Mouse (Mus musculus) erythroblast, embryonic 14.5 days (primary cell): ENCODE measurements around the gene Fibcd1. TPM values are rescaled to one million over a fixed set of nuclear protein-coding genes. Genes with fewer than 3 reads are reported as not detected.

Source experiments
- H3K27me3 ChIP-seq: 2 replicates; pipeline ENCODE4 v1.6.1; 2012; ENCODE audit warnings: inconsistent platforms; ENCODE audit not compliant: control insufficient read depth
- H3K36me3 ChIP-seq: 2 replicates; pipeline ENCODE4 v1.6.1; 2012; ENCODE audit warnings: mild to moderate bottlenecking, inconsistent platforms; ENCODE audit not compliant: control insufficient read depth
- H3K4me1 ChIP-seq: 2 replicates; pipeline ENCODE4 v1.6.1; 2012; ENCODE audit warnings: inconsistent platforms; ENCODE audit not compliant: control insufficient read depth
- H3K4me3 ChIP-seq: replicated peaks from 2 replicates; pipeline ENCODE3; 2012; ENCODE audit warnings: moderate library complexity, mild to moderate bottlenecking, inconsistent platforms
- H3K9me3 ChIP-seq: 2 replicates; pipeline ENCODE4 v1.6.1; 2012; ENCODE audit warnings: low read length, inconsistent platforms, mixed read lengths; ENCODE audit not compliant: control insufficient read depth
- GATA1 ChIP-seq: IDR thresholded peaks from 2 replicates; pipeline ENCODE4 v1.6.1; 2012; ENCODE audit warnings: low read length, inconsistent platforms, mixed read lengths
- TAL1 ChIP-seq: IDR thresholded peaks from 3 replicates; pipeline ENCODE4 v1.6.1; 2012; ENCODE audit warnings: low read length, inconsistent platforms, mixed read lengths
- polyA plus RNA-seq: library from polyadenylated mRNA; stranded (reverse); fragments of >175 nt; gene quantifications from 2 replicates; pipeline ENCODE4 v1.2.3, GENCODE M21; 2012

The Fibcd1 gene
- polyA plus RNA-seq: not detected in 2 replicates

DNA sequence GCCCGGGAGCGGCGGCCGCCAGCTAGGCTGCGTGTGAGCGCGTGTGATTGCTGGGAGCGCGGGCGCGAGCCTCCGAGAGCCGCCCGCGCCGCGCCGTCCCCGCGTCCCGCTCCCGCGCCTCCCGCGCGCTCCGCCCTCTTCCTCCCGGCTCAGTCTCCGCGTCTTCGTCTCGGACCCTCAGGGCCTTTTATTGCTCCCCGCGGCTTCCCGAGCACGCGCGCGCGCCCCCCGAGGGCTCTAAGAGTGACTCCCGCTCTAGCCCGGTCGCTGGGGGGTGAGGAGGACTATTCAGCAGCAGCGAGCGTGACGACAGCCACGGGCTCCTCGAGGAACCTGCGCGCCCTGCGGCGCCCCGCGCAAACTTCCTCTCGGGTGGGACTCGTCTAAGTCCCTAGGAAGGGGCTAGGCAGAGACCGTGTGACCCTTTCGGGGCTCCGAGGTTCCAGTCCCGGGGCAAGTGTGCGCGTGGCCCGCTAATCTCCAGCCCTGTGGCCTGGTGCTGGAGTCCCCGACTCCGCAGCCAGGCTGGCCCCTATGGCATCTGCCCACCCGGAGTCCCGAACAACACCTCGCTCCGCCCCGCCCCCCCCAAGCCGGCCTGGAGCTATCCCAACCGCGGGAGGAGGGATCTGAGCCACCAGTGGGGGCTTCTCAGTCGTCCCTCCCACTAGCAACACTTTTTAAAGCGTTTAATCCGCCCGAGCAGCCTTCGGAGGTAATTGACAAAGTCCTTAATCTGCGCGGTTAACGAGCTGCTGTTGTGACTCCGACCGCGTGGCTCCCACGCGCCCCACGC is at the start of gene Fibcd1:
Gene Fibcd1 (minus strand): TSS at position 110 of the 796 bp plus-strand sequence.
- Histone ChIP-seq H3K4me1 (peaks cover 3% of the 10 kb centered on the region), H3K27me3 (peaks cover 52% of the 10 kb centered on the region), H3K4me3 (no peak within 1 kb of the TSS), H3K9me3 (peaks cover 2% of the 10 kb centered on the region; the same call in 1 of the 2 replicates), H3K36me3 (no peaks in the 10 kb centered on the region)
- no peak for TF ChIP-seq TAL1
- no peak for TF ChIP-seq GATA1

DNA sequence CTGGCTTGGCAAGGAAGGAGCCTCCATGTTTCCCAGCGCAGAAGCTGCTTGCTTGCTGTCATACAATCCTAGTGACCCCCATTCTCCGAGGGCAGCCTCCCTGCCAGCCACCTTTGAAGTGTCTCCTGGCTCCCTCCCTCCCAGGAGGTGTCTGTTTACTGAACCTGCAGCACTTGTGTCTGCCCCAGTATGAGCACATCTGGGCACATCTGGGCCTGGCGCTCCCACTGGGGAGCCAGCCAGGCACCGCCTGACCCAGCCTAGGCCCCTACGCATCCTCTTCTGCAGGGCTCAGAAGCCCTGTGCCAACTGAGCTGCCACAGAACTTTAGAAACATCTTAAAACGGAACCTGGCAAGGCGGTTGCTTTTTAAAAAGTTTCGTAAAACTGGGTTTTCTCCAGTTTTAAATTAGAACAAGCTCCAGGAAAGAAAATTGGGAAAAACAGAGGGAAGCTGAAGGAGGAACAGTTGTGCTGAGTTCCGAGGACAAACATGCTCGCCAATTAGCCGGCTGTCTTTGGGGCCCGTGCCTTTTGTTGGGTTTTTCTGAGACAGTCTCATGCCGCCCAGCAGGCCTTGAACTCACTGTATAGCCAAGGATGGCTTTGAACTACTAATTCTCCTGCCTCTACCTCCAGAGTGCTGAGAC is 48.5 kb upstream of the Fibcd1 start:
- Histone ChIP-seq H3K27me3 (no peaks in the 10 kb centered on the region), H3K4me1 (no peaks in the 10 kb centered on the region), H3K4me3 (no peak overlapping the region), H3K36me3 (no peaks in the 10 kb centered on the region), H3K9me3 (no peaks in the 10 kb centered on the region)
- TF ChIP-seq GATA1 (no peak), TAL1 (no peak)

DNA sequence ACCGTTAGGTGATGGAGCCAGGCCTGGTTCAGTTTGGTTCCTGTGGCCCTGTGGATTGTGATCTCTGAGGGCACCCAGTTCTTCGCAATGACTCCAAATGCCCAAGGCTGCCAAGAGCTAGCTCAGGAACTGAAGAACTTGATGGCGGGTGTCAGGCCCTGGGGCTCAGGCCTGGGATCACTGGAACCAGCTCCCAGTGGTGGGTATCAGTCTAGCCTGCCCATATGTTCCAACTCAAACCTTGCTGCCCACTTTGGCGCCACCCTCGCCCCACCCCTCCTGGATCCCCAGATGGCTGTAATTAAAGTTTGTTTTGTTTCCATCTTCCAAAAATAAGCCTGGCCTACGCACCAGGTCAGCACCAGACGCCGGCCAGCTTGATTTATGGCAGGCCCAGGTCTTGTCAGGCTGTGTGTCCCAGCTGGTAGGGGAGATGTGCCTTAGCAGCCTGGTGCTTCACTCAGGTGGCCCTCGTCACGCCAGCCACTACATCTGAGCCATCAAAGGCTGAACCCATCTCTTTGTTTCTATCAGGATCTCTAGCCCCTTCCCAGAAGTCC is 47.4 kb upstream of the Fibcd1 start:
- Histone ChIP-seq H3K9me3 (no peaks in the 10 kb centered on the region), H3K27me3 (peaks cover 6% of the 10 kb centered on the region), H3K4me3 (no peak overlapping the region), H3K36me3 (no peaks in the 10 kb centered on the region), H3K4me1 (no peaks in the 10 kb centered on the region)
- TF ChIP-seq GATA1 (no peak), TAL1 (no peak)

DNA sequence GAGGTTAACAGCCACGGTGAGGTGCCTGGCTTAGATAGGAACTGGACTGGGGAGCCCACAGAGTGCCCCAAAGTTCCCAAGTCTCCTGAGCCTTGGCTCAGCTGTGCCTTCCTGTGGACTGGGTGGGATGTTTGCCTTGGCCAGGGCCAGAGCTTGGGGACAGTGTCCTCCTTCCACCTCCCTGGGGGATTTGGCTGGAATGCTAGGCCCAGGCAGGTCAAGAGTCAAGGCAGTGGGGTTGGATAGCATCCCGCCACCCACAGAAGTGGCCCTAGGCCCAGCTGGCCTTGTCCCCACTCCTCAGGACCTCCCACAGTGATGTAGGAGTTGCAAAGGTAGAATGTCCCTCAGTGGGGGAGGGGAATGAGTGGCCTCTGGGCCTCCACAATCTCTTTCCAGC is 45.4 kb upstream of the Fibcd1 start:
- peaks cover 2% of the 10 kb centered on the region for H3K4me1 ChIP-seq
- no peaks in the 10 kb centered on the region for H3K9me3 ChIP-seq
- H3K27me3 ChIP-seq: peaks cover 25% of the 10 kb centered on the region
- no peak overlapping the region for H3K4me3 ChIP-seq
- H3K36me3 ChIP-seq: no peaks in the 10 kb centered on the region
- no peak for TF ChIP-seq GATA1
- no peak for TF ChIP-seq TAL1

DNA sequence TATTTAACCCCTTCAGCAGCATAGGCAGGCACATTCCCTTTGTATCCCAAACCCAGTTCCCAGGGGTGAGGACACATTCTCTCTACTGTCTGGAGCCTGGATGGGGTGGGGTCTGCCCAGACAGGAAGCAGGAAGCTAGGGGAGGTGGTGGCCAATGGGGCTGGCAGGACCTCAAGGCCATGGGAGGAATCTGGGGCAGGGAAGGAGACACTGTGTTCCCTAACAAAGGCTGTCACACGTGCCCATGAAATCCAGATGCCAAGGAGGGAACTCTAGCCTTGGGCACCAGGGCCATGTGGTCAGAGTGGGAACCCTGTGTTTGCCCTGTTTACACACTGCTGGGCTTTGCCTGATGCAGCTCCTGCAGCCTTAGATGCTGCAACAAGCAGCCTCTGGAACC is 43.1 kb upstream of the Fibcd1 start:
- peaks cover 29% of the 10 kb centered on the region for H3K27me3 ChIP-seq
- no peaks in the 10 kb centered on the region for H3K36me3 ChIP-seq
- peaks cover 2% of the 10 kb centered on the region for H3K4me1 ChIP-seq
- TF ChIP-seq GATA1 (no peak), TAL1 (no peak)
- H3K9me3 ChIP-seq: no peaks in the 10 kb centered on the region
- no peak overlapping the region for H3K4me3 ChIP-seq

DNA sequence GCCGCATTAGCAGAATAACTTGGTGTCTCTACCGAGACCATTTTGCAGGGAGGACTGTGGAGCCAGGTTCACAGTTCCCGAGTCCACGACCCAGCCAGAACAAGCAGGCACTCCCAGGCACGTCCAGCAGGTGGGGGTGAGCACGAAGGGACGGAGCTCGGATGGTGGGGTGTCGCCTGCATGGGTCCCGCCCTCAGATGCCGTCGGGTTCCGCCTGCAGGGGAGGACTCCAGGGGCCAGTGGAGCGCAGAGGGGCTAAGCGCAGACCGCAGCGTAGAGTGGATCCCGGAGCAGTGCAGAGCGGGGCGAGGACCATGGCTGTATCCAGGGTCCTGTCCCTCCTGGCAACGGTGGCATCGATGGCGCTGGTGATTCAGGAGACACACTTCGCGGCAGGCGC is 41.2 kb upstream of the Fibcd1 start, which contains the start of gene Lamc3:
Gene Lamc3 (plus strand): TSS at position 262 of the 400 bp plus-strand sequence.
- no peak for TF ChIP-seq GATA1
- TF ChIP-seq TAL1: no peak
- H3K4me3 ChIP-seq: no peak within 1 kb of the TSS
- H3K27me3 ChIP-seq: peaks cover 48% of the 10 kb centered on the region
- peaks cover 2% of the 10 kb centered on the region for H3K4me1 ChIP-seq
- H3K36me3 ChIP-seq: no peaks in the 10 kb centered on the region
- no peaks in the 10 kb centered on the region for H3K9me3 ChIP-seq

DNA sequence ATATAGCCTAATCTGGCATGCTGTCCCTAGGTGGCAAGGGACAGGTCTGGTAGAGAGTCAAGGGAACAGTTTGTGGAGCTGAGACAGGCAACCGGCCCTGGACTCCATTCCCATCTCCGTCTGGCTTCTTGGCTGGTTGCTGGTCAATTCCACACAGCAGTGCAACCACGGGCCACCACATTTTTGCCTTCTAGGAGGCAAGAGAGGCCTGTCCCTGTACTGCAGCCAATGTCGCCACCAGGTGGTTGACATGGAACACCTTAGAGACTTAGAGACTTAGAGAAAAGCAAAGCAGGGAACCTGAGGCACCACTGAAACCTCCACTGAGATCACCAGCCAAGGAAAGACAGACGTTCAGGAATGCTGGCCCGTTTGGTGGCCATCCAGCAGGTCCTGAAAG is 39.0 kb upstream of the Fibcd1 start:
- peaks cover 64% of the 10 kb centered on the region for H3K27me3 ChIP-seq
- no peaks in the 10 kb centered on the region for H3K36me3 ChIP-seq
- no peaks in the 10 kb centered on the region for H3K9me3 ChIP-seq
- H3K4me1 ChIP-seq: peaks cover 2% of the 10 kb centered on the region
- H3K4me3 ChIP-seq: no peak overlapping the region
- TF ChIP-seq GATA1 (no peak), TAL1 (no peak)

DNA sequence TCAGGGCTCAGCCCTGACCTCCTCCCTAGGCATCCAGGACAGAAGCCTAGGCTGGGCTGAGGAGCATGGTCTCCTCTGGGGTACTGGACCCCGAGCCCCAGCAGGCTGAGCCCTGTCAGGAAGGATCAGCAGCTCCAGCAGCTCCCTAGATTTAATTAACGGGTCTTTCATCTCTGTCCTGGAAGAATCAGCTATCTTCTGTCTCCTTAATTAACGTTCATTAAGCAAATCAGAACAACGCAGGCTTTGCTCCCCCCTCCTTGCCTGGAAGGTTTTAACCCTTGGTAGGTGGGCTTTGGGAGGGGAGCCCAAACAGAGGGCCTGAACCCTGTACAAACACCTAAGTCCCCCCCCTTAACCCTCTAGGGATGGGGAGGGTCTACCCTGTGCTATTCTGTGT is 37.3 kb upstream of the Fibcd1 start:
- Histone ChIP-seq H3K27me3 (peaks cover 63% of the 10 kb centered on the region), H3K36me3 (no peaks in the 10 kb centered on the region), H3K9me3 (no peaks in the 10 kb centered on the region), H3K4me1 (peaks cover 2% of the 10 kb centered on the region), H3K4me3 (no peak overlapping the region)
- TF ChIP-seq TAL1 (no peak), GATA1 (no peak)

DNA sequence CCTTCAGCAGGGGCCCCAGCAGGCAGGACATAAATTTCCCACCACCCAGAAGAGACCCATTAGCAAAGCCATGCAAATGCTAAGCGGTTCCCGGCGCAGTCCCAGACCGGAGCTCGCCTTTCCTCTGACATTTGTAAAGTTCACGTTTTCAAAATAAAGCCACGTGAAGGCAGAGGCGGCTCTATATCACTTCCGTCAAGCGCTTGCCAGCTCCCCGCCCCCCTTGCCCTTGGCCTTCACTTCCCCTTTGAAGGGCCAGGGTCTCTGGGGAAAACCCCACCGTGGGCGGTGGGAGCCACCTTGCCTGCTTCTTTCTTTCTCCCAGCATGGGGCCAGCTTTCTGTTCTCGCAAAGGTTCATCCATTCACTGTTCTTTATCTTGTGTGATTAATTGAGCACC is 35.1 kb upstream of the Fibcd1 start:
- Histone ChIP-seq H3K4me3 (no peak overlapping the region), H3K27me3 (peaks cover 58% of the 10 kb centered on the region), H3K9me3 (no peaks in the 10 kb centered on the region), H3K36me3 (no peaks in the 10 kb centered on the region), H3K4me1 (no peaks in the 10 kb centered on the region)
- no peak for TF ChIP-seq GATA1
- TF ChIP-seq TAL1: no peak
